Mouse (Mus musculus) midbrain, embryonic 11.5 days (tissue): Measurements from ENCODE around the gene Traf3ip2. TPM values are rescaled to one million over a fixed set of nuclear protein-coding genes. Genes with fewer than 3 reads are reported as not detected.
A peak's percentile ranks its signal among the peaks of the same experiment; 100 is the strongest.

Source experiments
- ATAC-seq: fragments of 200-750 bp; cut with Nextera tagmentation; 2 replicates; pipeline ENCODE4 v1.8.0; 2017; ENCODE audit warnings: moderate TSS enrichment, moderate library complexity; ENCODE audit not compliant: low FRiP score
- DNase-seq: peaks from one replicate; pipeline ENCODE4 v3.0.0; 2015; ENCODE audit warnings: low spot score; ENCODE audit errors: missing footprints
- H3K27ac ChIP-seq: fragments of 300-500 bp; sonication (generic); 2 replicates; pipeline ENCODE4 v1.5.1; 2014; ENCODE audit warnings: low read depth, low read length
- H3K27me3 ChIP-seq: fragments of 300-500 bp; sonication (generic); 2 replicates; pipeline ENCODE4 v1.6.1; 2014; ENCODE audit warnings: mild to moderate bottlenecking, low read length, moderate library complexity, mixed read lengths; ENCODE audit not compliant: control insufficient read depth, insufficient read depth
- H3K36me3 ChIP-seq: fragments of 300-500 bp; sonication (generic); 2 replicates; pipeline ENCODE4 v1.6.1; 2014; ENCODE audit warnings: mild to moderate bottlenecking, low read length, moderate library complexity, mixed read lengths; ENCODE audit not compliant: control insufficient read depth, insufficient read depth
- H3K4me1 ChIP-seq: fragments of 300-500 bp; sonication (generic); 2 replicates; pipeline ENCODE4 v1.6.1; 2014; ENCODE audit warnings: low read length; ENCODE audit not compliant: control insufficient read depth, insufficient read depth
- H3K4me2 ChIP-seq: fragments of 300-500 bp; sonication (generic); 2 replicates; pipeline ENCODE4 v1.6.1; 2014; ENCODE audit warnings: mild to moderate bottlenecking, moderate library complexity
- H3K4me3 ChIP-seq: fragments of 300-500 bp; sonication (generic); 2 replicates; pipeline ENCODE4 v1.5.1; 2014; ENCODE audit warnings: low read depth, low read length
- H3K9ac ChIP-seq: fragments of 300-500 bp; sonication (generic); 2 replicates; pipeline ENCODE4 v1.6.1; 2014; ENCODE audit warnings: low read length
- H3K9me3 ChIP-seq: fragments of 300-500 bp; sonication (generic); 2 replicates; pipeline ENCODE4 v1.6.1; 2016; ENCODE audit warnings: low read length; ENCODE audit not compliant: control insufficient read depth
- WGBS: fragments of 180-500 bp; shearing (Covaris S2); extraction: QIAGEN DNeasy Blood & Tissue Kit; methylation state at CpG from one replicate; pipeline ENCODE4 v1.1.7; 2014; 5-methylcytosine and 5-hydroxymethylcytosine counted together
- polyA plus RNA-seq: library from polyadenylated mRNA; unstranded; fragments of >200 nt; fragmentation: Nextera tagmentation; extraction: Ambion mirVana; gene quantifications from 2 replicates; pipeline ENCODE4 v1.2.1, GENCODE M21; 2014

Traf3ip2 gene
- 3.9 TPM in 2 replicates for polyA plus RNA-seq

DNA sequence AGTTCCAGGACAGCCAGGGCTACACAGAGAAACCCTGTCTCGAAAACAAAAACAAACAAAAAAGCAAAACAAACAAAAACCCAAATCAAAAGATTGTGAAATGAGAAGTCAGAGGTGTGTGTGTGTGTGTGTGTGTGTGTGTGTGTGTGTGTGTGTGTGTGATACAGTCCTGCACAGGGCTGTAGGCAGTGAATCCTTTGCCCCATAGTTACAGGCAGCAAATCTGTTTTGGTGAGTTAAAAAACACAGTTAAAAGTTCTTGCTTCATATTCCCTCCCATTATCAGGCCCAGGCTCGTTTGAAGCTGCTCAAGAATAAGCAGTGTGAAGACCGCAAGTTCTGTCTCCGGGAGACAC is at the start of gene Traf3ip2:
Gene Traf3ip2, plus strand, starts transcription at position 302 of the 356 bp plus-strand sequence.
- no peak for DNase-seq
- peak within 1 kb of the TSS; percentile 34 for H3K9ac ChIP-seq
- peak within 1 kb of the TSS; percentile 33 for H3K4me2 ChIP-seq
- no peaks in the 10 kb centered on the region for H3K9me3 ChIP-seq
- H3K27ac ChIP-seq, result no peak within 1 kb of the TSS
- H3K4me1 ChIP-seq, result peaks cover 8% of the 10 kb centered on the region
- H3K4me3 ChIP-seq, result no peak within 1 kb of the TSS
- H3K36me3 ChIP-seq, result no peaks in the 10 kb centered on the region
- H3K27me3 ChIP-seq, result no peaks in the 10 kb centered on the region
- ATAC-seq, result no peak
- 61% methylated on average over 4 of the region's 4 CpGs for WGBS

DNA sequence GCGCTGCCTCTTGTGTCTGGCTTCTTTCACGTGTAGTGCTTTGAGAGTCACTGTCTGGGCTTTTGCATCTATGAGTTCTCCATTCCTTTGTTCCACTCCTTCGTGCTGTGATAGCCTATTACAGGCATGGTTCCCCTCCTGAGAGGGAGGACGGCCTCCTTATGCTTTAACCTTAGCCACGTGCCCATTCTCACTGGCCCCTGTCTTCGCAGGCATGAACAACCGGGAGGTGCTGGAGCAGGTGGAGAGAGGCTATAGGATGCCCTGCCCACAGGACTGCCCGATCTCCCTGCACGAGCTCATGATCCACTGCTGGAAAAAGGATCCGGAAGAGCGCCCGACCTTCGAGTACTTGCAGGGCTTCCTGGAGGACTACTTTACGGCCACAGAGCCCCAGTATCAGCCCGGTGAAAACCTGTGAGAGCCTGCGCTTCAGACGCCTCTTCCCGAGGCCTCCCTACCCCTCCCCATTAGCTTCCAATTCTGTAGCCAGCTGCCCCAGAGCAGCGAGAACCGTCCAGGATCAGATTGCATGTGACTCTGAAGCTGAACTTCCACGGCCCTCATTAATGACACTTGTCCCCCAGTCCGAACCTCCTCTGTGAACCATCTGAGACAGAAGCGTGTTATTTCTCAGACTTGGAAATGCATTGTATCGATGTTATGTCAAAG is 49.0 kb upstream of the Traf3ip2 start:
- peak overlapping the region; percentile 27; the same call in 1 of the 2 replicates for H3K9ac ChIP-seq
- H3K36me3 ChIP-seq, result no peaks in the 10 kb centered on the region
- no peaks in the 10 kb centered on the region for H3K27me3 ChIP-seq
- H3K4me2 ChIP-seq, result no peak overlapping the region
- peak; percentile 57; the same call in 1 of the 2 replicates for ATAC-seq
- no peak overlapping the region for H3K4me3 ChIP-seq
- 50% methylated on average over 24 of the region's 24 CpGs for WGBS
- no peaks in the 10 kb centered on the region for H3K9me3 ChIP-seq
- H3K27ac ChIP-seq, result peak overlapping the region; percentile 61
- H3K4me1 ChIP-seq, result peaks cover 17% of the 10 kb centered on the region
- no peak for DNase-seq

GRCm38 (mm10) chr10:39566901-39567300 is 45.8 kb upstream of the Traf3ip2 start:
- Histone ChIP-seq H3K4me3 (no peak overlapping the region), H3K9ac (no peak overlapping the region), H3K4me1 (peaks cover 16% of the 10 kb centered on the region), H3K36me3 (no peaks in the 10 kb centered on the region), H3K27me3 (no peaks in the 10 kb centered on the region), H3K4me2 (no peak overlapping the region), H3K9me3 (no peaks in the 10 kb centered on the region), H3K27ac (no peak overlapping the region)
- WGBS, result 87% methylated on average over 12 of the region's 12 CpGs
- no peak for DNase-seq
- ATAC-seq, result no peak

GRCm38 (mm10) chr10:39568991-39569390 is 43.7 kb upstream of the Traf3ip2 start:
- no peak overlapping the region for H3K9ac ChIP-seq
- no peaks in the 10 kb centered on the region for H3K9me3 ChIP-seq
- no peaks in the 10 kb centered on the region for H3K36me3 ChIP-seq
- WGBS, result 84% methylated on average over 4 of the region's 4 CpGs
- DNase-seq (no peak), ATAC-seq (no peak)
- no peaks in the 10 kb centered on the region for H3K27me3 ChIP-seq
- no peak overlapping the region for H3K4me2 ChIP-seq
- H3K27ac ChIP-seq, result no peak overlapping the region
- H3K4me1 ChIP-seq, result peaks cover 14% of the 10 kb centered on the region; the same call in 1 of the 2 replicates
- no peak overlapping the region for H3K4me3 ChIP-seq

GRCm38 (mm10) chr10:39571011-39571410 is 41.7 kb upstream of the Traf3ip2 start:
- Histone ChIP-seq H3K4me3 (no peak overlapping the region), H3K36me3 (no peaks in the 10 kb centered on the region), H3K9me3 (no peaks in the 10 kb centered on the region), H3K9ac (no peak overlapping the region), H3K4me2 (no peak overlapping the region), H3K4me1 (peaks cover 14% of the 10 kb centered on the region; the same call in 1 of the 2 replicates), H3K27ac (no peak overlapping the region), H3K27me3 (no peaks in the 10 kb centered on the region)
- DNase-seq (no peak), ATAC-seq (no peak)
- WGBS, result 71% methylated on average over 7 of the region's 7 CpGs

GRCm38 (mm10) chr10:39572050-39572671 is 40.6 kb upstream of the Traf3ip2 start:
- H3K4me3 ChIP-seq, result no peak overlapping the region
- H3K4me2 ChIP-seq, result no peak overlapping the region
- no peaks in the 10 kb centered on the region for H3K36me3 ChIP-seq
- peak overlapping the region; percentile 20; the same call in 1 of the 2 replicates for H3K27ac ChIP-seq
- no peaks in the 10 kb centered on the region for H3K27me3 ChIP-seq
- WGBS, result 52% methylated on average over 9 of the region's 9 CpGs
- ATAC-seq (peak; percentile 31; the same call in 1 of the 2 replicates), DNase-seq (peak; percentile 82)
- H3K4me1 ChIP-seq, result peaks cover 14% of the 10 kb centered on the region; the same call in 1 of the 2 replicates
- H3K9me3 ChIP-seq, result no peaks in the 10 kb centered on the region
- no peak overlapping the region for H3K9ac ChIP-seq

DNA sequence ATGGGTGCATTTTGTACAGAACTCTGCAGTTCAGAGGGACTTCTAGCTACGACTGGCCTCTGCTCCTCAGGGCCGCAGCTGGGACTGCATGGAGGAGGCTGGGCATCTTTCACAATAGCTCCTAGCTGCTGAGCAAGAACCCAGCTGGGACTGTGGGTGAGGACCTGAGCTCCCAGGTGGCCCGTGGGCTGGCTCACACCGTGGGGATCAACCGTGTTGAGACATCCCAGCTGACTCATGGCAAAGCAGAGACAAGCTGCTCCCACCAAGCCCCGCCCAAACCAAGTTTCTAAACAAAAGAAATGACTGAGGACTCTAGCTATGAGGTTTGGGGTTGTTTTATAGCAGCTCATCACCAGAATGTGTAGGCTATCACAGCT is 40.1 kb upstream of the Traf3ip2 start:
- Histone ChIP-seq H3K4me3 (no peak overlapping the region), H3K36me3 (no peaks in the 10 kb centered on the region), H3K9ac (no peak overlapping the region), H3K27ac (no peak overlapping the region; the same call in 1 of the 2 replicates), H3K4me1 (peaks cover 16% of the 10 kb centered on the region; the same call in 1 of the 2 replicates), H3K27me3 (no peaks in the 10 kb centered on the region), H3K4me2 (no peak overlapping the region), H3K9me3 (no peaks in the 10 kb centered on the region)
- DNase-seq (no peak), ATAC-seq (peak; percentile 34; the same call in 1 of the 2 replicates)
- WGBS, result 48% methylated on average over 6 of the region's 6 CpGs

GRCm38 (mm10) chr10:39576466-39576865 is 36.3 kb upstream of the Traf3ip2 start:
- Histone ChIP-seq H3K4me2 (no peak overlapping the region), H3K27me3 (no peaks in the 10 kb centered on the region), H3K36me3 (no peaks in the 10 kb centered on the region), H3K9me3 (no peaks in the 10 kb centered on the region), H3K4me1 (peaks cover 17% of the 10 kb centered on the region), H3K4me3 (no peak overlapping the region), H3K9ac (no peak overlapping the region), H3K27ac (no peak overlapping the region)
- no peak for DNase-seq
- no peak for ATAC-seq
- WGBS, result 88% methylated on average over 6 of the region's 6 CpGs

DNA sequence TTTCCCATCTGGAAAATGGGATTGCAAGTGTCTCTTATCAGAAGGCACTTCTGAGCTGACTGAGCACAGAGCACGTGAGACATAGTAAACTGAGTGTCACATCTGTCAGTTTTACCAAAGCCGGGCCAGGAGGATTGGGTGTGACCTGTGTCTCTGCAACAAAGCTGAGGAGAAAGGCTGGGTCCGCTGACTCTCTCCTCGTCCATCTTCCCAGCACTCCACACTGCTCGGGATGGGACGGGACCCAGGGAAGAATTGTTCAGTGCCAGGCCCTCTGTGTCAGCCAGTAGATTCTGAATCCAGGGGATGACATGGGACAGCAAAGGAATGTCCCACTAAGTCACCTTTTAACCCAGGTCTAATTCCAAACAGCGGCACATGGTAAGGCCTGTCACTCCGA is 32.3 kb upstream of the Traf3ip2 start:
- no peak overlapping the region for H3K4me2 ChIP-seq
- no peak overlapping the region for H3K4me3 ChIP-seq
- peaks cover 8% of the 10 kb centered on the region for H3K4me1 ChIP-seq
- WGBS, result 56% methylated on average over 8 of the region's 8 CpGs
- DNase-seq, result no peak
- no peak overlapping the region for H3K27ac ChIP-seq
- H3K9ac ChIP-seq, result no peak overlapping the region
- no peaks in the 10 kb centered on the region for H3K9me3 ChIP-seq
- no peaks in the 10 kb centered on the region for H3K27me3 ChIP-seq
- no peak for ATAC-seq
- H3K36me3 ChIP-seq, result no peaks in the 10 kb centered on the region
